Mouse (Mus musculus): ENCODE measurements around the gene Serpina3k. TPM values are rescaled to one million over a fixed set of nuclear protein-coding genes. Genes with fewer than 3 reads are reported as not detected.
"Not testable (repeated sequence)": the region's sequence is repeated elsewhere in the genome, so short reads cannot be mapped to it uniquely, and the experiment has no call there.

Serpina3k gene
- polyA plus RNA-seq, 1 experiment from 2014 or later = not detected

GRCm38 (mm10) chr12:104345707-104346106, 7.4 kb downstream of the Serpina3k start:
- no peak for ATAC-seq (ENCODE audit: insufficient number of reproducible peaks, low FRiP score, low TSS enrichment, low read depth)
- H3K27ac ChIP-seq (replicated peaks) = no peak overlapping the region
- no peak overlapping the region for H3K9ac ChIP-seq
- H3K4me3 ChIP-seq (replicated peaks) = no peak overlapping the region
- H3K27me3 ChIP-seq = no peaks in the 10 kb centered on the region
- no peaks in the 10 kb centered on the region for H3K4me1 ChIP-seq
- H3K36me3 ChIP-seq = no peaks in the 10 kb centered on the region
- no peak overlapping the region for H3K4me2 ChIP-seq (replicated peaks)
- no peaks in the 10 kb centered on the region for H3K9me3 ChIP-seq (replicated peaks)

- H3K27me3 ChIP-seq = no peaks in the 10 kb centered on the region
- H3K9me3 ChIP-seq (replicated peaks) = no peaks in the 10 kb centered on the region
- no peak for ATAC-seq (ENCODE audit: insufficient number of reproducible peaks, low FRiP score, low TSS enrichment, low read depth)
- H3K4me3 ChIP-seq (replicated peaks) = no peak overlapping the region
- H3K4me1 ChIP-seq = no peaks in the 10 kb centered on the region
- no peak overlapping the region for H3K4me2 ChIP-seq (replicated peaks)
- no peak overlapping the region for H3K9ac ChIP-seq
- 72% methylated on average over 2 of the region's 2 CpGs for WGBS
- no peak overlapping the region for H3K27ac ChIP-seq (replicated peaks)
- H3K36me3 ChIP-seq = no peaks in the 10 kb centered on the region
Observed at GRCm38 (mm10) chr12:104347091-104347490, 8.8 kb downstream of the Serpina3k start.

DNA sequence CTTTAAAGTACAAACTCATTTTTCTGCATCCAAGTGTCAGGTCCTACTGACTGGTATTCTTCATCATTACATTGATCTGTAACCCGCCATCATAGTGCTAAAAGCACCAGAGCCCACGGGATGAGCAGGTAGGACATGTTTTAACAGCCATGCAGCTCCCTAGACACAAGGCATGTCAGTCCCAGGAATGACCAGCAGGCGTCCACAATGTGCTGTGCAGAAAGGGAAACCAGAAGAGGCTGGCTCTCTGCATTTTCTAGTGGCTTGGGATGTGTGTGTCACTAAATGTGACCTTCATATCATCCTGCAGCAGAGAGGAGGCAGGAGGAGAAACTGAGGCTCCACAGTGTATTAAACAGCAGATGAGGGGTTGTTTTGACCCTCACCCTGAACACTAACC, 13.5 kb downstream of the Serpina3k start:
- H3K9ac ChIP-seq; H3K27ac ChIP-seq (replicated peaks); H3K36me3 ChIP-seq; ATAC-seq (ENCODE audit: insufficient number of reproducible peaks, low FRiP score, low TSS enrichment, low read depth); H3K27me3 ChIP-seq; H3K9me3 ChIP-seq (replicated peaks); H3K4me1 ChIP-seq; H3K4me2 ChIP-seq (replicated peaks); H3K4me3 ChIP-seq (replicated peaks): not testable (repeated sequence)
- WGBS = 25% methylated on average over 3 of the region's 3 CpGs

DNA sequence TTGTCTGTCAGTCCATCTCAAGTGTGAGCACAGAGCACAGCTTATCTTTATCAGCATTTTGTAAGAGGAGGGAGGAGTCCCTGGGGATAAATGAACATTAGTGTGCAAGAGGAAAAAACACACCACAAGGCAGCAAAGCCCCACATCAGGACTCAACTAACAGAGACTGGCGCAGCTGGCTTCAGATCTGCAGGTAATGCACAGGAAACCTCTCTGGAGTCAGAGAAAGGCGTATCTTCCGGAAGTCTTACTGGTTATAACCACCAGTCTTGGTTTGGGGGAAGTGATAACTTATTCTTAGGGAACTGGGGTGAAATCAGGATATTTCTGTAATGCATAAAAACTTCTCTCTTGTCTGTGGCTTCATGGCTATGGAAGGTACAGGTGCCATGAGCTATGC, 17.7 kb downstream of the Serpina3k start:
- no peak overlapping the region for H3K4me2 ChIP-seq (replicated peaks)
- ATAC-seq (ENCODE audit: insufficient number of reproducible peaks, low FRiP score, low TSS enrichment, low read depth) = no peak
- 80% methylated on average over 3 of the region's 3 CpGs for WGBS

DNA sequence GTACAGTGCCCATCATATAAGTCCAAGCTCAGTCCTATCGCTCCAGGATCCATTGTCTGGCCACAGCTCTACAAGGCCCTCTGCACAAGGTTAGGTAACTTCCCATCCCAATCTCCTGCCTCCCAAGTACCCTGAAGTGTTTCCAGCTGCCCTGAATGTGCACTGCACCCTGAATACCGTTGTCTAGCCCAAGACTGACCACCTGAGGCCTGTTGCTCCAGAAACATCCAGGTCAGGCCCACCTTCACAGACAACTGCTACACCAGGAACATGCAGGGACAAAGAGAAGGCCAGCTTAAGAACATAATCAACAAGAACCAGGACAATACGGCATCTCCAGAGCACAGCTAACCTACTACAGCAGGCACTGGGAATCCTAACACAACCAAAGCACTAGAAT, 31.7 kb downstream of the Serpina3k start:
- ATAC-seq (ENCODE audit: insufficient number of reproducible peaks, low FRiP score, low TSS enrichment, low read depth) = no peak
- H3K9me3 ChIP-seq (replicated peaks) = no peaks in the 10 kb centered on the region
- WGBS = 84% methylated on average over 3 of the region's 3 CpGs
- H3K4me3 ChIP-seq (replicated peaks) = no peak overlapping the region
- H3K27ac ChIP-seq (replicated peaks) = no peak overlapping the region
- no peaks in the 10 kb centered on the region for H3K4me1 ChIP-seq
- H3K36me3 ChIP-seq = no peaks in the 10 kb centered on the region
- H3K9ac ChIP-seq = no peak overlapping the region
- H3K4me2 ChIP-seq (replicated peaks) = no peak overlapping the region
- H3K27me3 ChIP-seq = no peaks in the 10 kb centered on the region

More for the DNA sequence above, 17.7 kb downstream of the Serpina3k start:
- Histone ChIP-seq H3K4me3 (replicated peaks) (no peak overlapping the region), H3K9ac (no peak overlapping the region), H3K36me3 (no peaks in the 10 kb centered on the region), H3K27me3 (no peaks in the 10 kb centered on the region), H3K27ac (replicated peaks) (no peak overlapping the region), H3K4me1 (no peaks in the 10 kb centered on the region), H3K9me3 (replicated peaks) (no peaks in the 10 kb centered on the region)

- 74% methylated on average over 5 of the region's 5 CpGs for WGBS
- not testable (repeated sequence) for H3K9me3 ChIP-seq (replicated peaks); H3K27ac ChIP-seq (replicated peaks); H3K4me1 ChIP-seq; H3K4me3 ChIP-seq (replicated peaks); ATAC-seq (ENCODE audit: insufficient number of reproducible peaks, low FRiP score, low TSS enrichment, low read depth); H3K36me3 ChIP-seq; H3K4me2 ChIP-seq (replicated peaks); H3K9ac ChIP-seq; H3K27me3 ChIP-seq
Observed at GRCm38 (mm10) chr12:104377179-104377578, 38.9 kb downstream of the Serpina3k start.

GRCm38 (mm10) chr12:104378351-104378750, 40.1 kb downstream of the Serpina3k start:
- not testable (repeated sequence) for H3K36me3 ChIP-seq; H3K4me1 ChIP-seq; H3K4me3 ChIP-seq (replicated peaks); H3K27me3 ChIP-seq; H3K27ac ChIP-seq (replicated peaks); H3K4me2 ChIP-seq (replicated peaks); ATAC-seq (ENCODE audit: insufficient number of reproducible peaks, low FRiP score, low TSS enrichment, low read depth); H3K9me3 ChIP-seq (replicated peaks); H3K9ac ChIP-seq
- 74% methylated on average over 2 of the region's 2 CpGs for WGBS

GRCm38 (mm10) chr12:104378815-104379214, 40.5 kb downstream of the Serpina3k start:
- H3K27me3 ChIP-seq; H3K36me3 ChIP-seq; H3K27ac ChIP-seq (replicated peaks); H3K4me3 ChIP-seq (replicated peaks); H3K9me3 ChIP-seq (replicated peaks); H3K9ac ChIP-seq; H3K4me1 ChIP-seq; ATAC-seq (ENCODE audit: insufficient number of reproducible peaks, low FRiP score, low TSS enrichment, low read depth); H3K4me2 ChIP-seq (replicated peaks): not testable (repeated sequence)
- 45% methylated on average over 5 of the region's 5 CpGs for WGBS

DNA sequence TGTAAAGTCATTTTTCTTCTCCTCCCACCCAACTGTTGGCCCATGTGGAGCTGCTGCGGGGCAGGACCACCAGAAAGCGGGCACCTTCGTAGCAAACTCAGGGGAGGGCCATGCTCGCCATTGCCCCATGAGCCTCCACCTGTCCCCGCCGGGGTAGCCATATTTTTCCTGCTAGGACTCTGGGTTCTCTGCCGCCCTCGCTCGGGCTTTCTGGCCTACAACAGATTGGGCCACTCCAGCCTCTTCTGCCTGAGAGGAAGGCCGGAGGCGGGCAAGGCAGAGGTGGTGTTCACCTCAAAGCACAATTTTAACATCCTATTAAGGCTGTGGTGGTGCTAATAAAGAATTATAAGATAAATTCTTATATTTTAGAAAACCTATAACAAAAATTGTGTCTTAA, 41.6 kb downstream of the Serpina3k start:
- WGBS = 93% methylated on average over 11 of the region's 11 CpGs
- no peak overlapping the region for H3K27ac ChIP-seq (replicated peaks)

GRCm38 (mm10) chr12:104381071-104381604, 42.9 kb downstream of the Serpina3k start:
- ATAC-seq (ENCODE audit: insufficient number of reproducible peaks, low FRiP score, low TSS enrichment, low read depth) = not testable (repeated sequence)
- 92% methylated on average over 8 of the region's 8 CpGs for WGBS

More for the DNA sequence above, 41.6 kb downstream of the Serpina3k start:
- no peak for ATAC-seq (ENCODE audit: insufficient number of reproducible peaks, low FRiP score, low TSS enrichment, low read depth)
- Histone ChIP-seq H3K36me3 (no peaks in the 10 kb centered on the region), H3K4me1 (no peaks in the 10 kb centered on the region), H3K27me3 (no peaks in the 10 kb centered on the region), H3K4me2 (replicated peaks) (no peak overlapping the region), H3K9me3 (replicated peaks) (no peaks in the 10 kb centered on the region), H3K4me3 (replicated peaks) (no peak overlapping the region), H3K9ac (no peak overlapping the region)

GRCm38 (mm10) chr12:104385987-104386386, 47.7 kb downstream of the Serpina3k start:
- not testable (repeated sequence) for ATAC-seq (ENCODE audit: insufficient number of reproducible peaks, low FRiP score, low TSS enrichment, low read depth); H3K4me3 ChIP-seq (replicated peaks)

More at GRCm38 (mm10) chr12:104381071-104381604, 42.9 kb downstream of the Serpina3k start:
- H3K4me3 ChIP-seq (replicated peaks); H3K4me1 ChIP-seq; H3K9me3 ChIP-seq (replicated peaks); H3K36me3 ChIP-seq; H3K9ac ChIP-seq; H3K4me2 ChIP-seq (replicated peaks); H3K27me3 ChIP-seq; H3K27ac ChIP-seq (replicated peaks): not testable (repeated sequence)

DNA sequence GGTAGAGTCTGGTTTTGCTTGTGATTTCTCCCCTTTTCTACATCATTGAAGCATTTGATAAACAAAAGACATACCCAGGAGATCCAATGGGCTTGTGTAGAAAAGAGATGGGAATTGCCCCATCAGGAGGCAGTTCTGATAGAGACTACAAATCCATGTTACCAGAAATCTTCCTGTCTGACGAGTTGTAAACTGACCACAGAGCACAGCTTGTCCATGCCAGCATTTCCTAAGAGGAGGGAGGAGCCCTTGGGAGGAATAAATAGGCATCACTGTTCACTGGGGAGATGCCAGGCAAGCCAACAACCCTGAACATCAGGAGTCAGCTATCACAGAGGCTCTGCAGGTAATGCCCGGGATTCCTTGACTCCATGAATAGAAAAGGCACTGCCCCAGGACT, 48.6 kb downstream of the Serpina3k start:
- WGBS = 46% methylated on average over 2 of the region's 2 CpGs
- H3K27me3 ChIP-seq; H3K9me3 ChIP-seq (replicated peaks); H3K4me3 ChIP-seq (replicated peaks); H3K27ac ChIP-seq (replicated peaks); H3K36me3 ChIP-seq; H3K4me2 ChIP-seq (replicated peaks); ATAC-seq (ENCODE audit: insufficient number of reproducible peaks, low FRiP score, low TSS enrichment, low read depth); H3K9ac ChIP-seq; H3K4me1 ChIP-seq: not testable (repeated sequence)

More at GRCm38 (mm10) chr12:104385987-104386386, 47.7 kb downstream of the Serpina3k start:
- not testable (repeated sequence) for H3K36me3 ChIP-seq; H3K4me2 ChIP-seq (replicated peaks); H3K9ac ChIP-seq; H3K4me1 ChIP-seq; H3K27me3 ChIP-seq; H3K27ac ChIP-seq (replicated peaks); H3K9me3 ChIP-seq (replicated peaks)

Measured in embryonic facial prominence, embryonic 15.5 days (tissue).